Mouse (Mus musculus) activated CD4-positive, CD25-positive, alpha-beta regulatory T cell, adult 4 months (primary cell): ENCODE measurements around the gene Rp9. TPM values are rescaled to one million over a fixed set of nuclear protein-coding genes. Genes with fewer than 3 reads are reported as not detected.
"Not testable (repeated sequence)": the region's sequence is repeated elsewhere in the genome, so short reads cannot be mapped to it uniquely, and the experiment has no call there.

ENCODE experiments used
- ATAC-seq: one replicate; pipeline ENCODE4 v1.8.0; 2017
- polyA plus RNA-seq, 2 experiments: library from polyadenylated mRNA; unstranded; fragments of 100-300 nt; shearing (Covaris generic); gene quantifications; one replicate each; pipeline ENCODE4 v1.2.1; 2017

Gene Rp9
- polyA plus RNA-seq, 2 experiments from 2014 or later, result 35.3 to 41.9 TPM

GRCm38 (mm10) chr9:22457142-22457835 lies 12.3 kb downstream of the Rp9 start:
- no peak for ATAC-seq

- ATAC-seq, result no peak
Measured at GRCm38 (mm10) chr9:22455041-22455440, 14.5 kb downstream of the Rp9 start.

DNA sequence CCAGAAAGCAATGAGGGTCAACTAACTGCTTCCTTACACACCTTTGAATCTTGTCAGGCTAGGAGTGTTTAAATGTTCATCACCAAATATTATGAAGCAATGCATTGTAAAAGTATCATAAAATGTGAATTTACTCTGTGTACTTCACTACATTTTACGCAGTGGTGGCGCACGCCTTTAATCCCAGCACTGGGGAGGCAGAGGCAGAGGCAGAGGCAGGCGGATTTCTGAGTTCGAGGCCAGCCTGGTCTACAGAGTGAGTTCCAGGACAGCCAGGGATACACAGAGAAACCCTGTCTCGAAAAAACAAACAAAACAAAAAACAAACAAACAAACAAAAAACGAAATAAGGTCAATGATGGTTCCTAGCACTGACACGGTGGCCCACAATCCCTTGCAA lies 15.6 kb downstream of the Rp9 start, which contains the start of gene Gm17545:
TSS of gene Gm17545 (plus strand) at position 301 of the 400 bp plus-strand sequence.
- ATAC-seq, result not testable (repeated sequence)

DNA sequence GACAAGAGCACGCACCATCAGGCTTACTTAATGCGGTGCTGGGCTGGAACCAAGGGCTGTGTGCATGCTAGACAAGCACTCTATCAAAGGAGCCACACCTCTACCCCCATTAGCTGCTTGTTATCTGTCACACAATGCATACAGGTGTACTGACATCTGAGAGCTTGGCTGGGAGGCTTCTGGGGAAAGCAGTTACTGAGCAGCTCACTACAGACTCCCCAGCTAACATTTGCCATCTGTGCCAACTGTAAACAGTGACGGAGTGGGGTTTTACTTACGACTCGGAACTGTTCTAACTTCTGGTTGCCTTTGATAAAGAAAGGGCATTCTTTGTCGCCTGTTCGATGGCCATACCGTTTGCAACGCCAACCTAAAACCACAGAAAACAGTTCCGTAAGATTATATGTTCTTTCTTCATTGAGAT lies 16.0 kb downstream of the Rp9 start:
- ATAC-seq, result no peak

- ATAC-seq, result no peak
Measured at GRCm38 (mm10) chr9:22452697-22453096, 16.8 kb downstream of the Rp9 start.

DNA sequence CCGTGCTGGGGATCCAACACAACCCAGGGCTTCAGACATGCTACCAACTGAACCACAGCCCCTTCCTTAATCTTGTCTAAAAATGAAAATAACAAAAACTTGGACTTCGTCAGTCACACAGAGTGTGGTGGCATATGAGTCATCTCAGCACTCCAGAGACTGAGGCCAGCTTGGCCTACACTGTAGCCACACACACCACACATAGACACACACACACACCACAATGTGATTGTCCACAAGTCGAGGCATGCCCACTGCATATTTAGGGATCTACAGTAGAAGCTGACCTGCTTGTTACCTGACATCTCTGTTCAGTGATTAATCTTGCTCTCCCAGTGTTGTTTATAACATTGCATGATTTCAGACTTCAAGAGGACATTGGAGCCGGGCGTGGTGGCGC lies 20.3 kb downstream of the Rp9 start:
- no peak for ATAC-seq

- ATAC-seq, result no peak
Measured at GRCm38 (mm10) chr9:22448420-22448819, 21.1 kb downstream of the Rp9 start.

DNA sequence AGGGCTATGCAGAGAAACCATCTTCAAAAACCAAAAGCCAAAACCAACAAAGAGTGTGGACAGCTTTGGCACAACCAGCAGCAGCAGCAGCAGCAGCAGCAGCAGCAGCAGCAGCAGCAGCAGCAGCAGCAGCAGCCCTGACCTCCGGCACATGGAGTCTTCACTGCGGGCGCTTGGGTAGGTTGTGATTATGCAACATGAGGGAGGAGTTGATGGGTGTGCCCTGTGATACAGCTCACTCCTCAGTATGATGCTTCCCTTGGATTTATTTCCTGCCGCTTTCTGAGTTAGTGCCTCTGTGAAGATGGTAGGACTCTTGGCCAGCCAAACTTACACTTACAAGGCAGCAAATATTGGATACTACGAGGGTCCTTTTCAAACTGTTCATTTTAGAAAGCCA lies 22.3 kb downstream of the Rp9 start:
- ATAC-seq, result no peak

- ATAC-seq, result no peak
Measured at GRCm38 (mm10) chr9:22445123-22445522, 24.4 kb downstream of the Rp9 start.

DNA sequence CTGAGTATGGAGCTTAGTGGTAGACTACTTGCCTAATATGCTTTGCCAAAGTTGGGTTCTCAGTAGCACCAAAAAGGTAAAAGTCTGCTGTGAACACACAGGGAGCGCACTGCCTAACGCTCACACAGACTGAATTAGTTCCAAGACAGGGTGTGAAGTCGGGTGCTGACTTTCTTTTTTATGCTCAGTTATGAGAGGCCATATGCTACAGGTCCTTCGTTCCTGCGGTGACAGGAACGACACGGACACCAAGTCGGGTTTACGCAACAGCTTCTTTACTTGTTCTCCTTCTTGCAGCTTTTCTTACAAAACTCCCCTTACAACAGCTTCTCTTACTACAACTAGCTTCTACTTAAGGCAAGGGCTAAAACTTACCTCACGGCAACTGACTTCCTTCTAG lies 26.4 kb downstream of the Rp9 start:
- ATAC-seq, result no peak

- no peak for ATAC-seq
Measured at GRCm38 (mm10) chr9:22438826-22439225, 30.7 kb downstream of the Rp9 start.

- no peak for ATAC-seq
Measured at GRCm38 (mm10) chr9:22434101-22434500, 35.4 kb downstream of the Rp9 start.

DNA sequence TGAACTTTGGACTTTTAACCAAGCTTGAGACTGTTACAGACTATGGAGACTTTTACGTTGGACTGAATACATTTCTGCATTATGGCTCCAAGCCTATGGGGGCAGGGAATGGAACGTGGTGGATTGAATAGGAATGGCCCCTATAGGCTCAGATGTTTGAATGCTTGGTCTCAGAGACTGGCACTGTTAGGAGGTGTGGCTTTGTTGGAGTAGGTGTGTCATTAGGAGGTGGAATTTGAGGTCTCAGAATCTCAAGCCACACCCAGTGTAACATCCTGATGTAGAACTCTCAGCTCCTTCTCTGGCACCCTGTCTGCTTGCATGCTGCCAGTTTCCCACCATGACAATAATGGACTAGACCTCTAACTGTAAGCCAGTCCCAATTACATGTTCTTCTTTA lies 36.3 kb downstream of the Rp9 start:
- no peak for ATAC-seq

DNA sequence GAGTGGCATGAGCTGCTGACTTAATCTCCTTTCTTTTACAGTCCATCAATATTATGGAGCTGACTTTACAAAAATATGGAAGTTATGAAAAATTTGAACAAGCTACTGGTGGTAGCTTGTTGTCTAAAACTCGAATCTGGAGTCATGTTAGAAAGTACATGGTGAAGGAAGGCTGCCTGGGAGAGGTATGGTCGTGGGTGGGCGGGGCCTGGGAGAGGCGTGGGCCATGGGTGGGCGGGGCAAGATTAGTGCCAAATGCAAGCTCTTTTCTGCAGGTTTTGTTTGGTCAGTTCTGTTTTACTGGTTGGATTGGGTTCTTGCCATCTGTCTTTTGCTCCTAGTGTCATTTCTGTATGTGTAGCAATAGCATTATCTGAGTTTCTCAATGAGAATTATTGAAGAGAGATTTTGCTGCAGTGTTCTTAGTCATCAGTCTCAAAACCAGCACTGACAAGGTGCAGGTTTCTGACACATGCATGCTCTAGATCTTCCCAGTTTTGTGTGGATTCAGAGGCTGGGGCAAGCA lies 39.2 kb downstream of the Rp9 start:
- no peak for ATAC-seq

- ATAC-seq, result peak; percentile 36
Measured at GRCm38 (mm10) chr9:22429533-22430241, 39.9 kb downstream of the Rp9 start.

DNA sequence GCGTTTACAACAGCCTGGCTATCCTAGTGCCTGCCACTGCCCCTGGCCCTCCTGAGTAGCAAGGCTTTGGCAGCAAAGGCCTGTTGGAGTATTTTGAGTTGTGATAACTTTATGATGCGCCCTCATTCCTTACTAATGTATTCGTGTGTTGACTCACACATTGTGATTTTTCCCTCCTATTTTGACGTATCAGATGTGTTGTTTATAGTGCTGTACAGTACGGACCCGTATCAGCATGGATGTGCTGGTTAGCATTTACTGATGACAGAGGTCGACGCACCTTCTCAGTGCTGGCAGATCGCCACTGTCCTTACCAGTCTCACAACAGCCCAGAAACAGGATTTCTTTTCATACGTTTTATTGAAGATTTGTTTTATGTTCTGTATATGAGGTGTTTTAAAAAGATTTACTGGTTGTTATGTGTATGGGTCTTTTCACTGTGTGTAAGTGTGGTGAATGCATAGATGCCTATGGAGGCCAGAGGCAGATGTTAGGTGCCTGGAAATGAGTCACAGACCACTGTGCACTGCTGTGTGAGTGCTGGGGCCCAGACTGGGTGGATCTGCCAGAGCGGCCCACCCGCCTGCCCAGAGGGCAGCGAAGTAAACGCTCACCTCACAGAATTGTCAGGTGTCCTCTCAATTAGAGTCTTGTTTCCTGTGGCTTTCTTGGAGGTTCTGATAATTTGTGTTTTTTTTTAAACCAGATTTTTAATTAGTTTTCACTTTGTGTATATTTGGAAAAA lies 40.7 kb downstream of the Rp9 start:
- ATAC-seq, result no peak

DNA sequence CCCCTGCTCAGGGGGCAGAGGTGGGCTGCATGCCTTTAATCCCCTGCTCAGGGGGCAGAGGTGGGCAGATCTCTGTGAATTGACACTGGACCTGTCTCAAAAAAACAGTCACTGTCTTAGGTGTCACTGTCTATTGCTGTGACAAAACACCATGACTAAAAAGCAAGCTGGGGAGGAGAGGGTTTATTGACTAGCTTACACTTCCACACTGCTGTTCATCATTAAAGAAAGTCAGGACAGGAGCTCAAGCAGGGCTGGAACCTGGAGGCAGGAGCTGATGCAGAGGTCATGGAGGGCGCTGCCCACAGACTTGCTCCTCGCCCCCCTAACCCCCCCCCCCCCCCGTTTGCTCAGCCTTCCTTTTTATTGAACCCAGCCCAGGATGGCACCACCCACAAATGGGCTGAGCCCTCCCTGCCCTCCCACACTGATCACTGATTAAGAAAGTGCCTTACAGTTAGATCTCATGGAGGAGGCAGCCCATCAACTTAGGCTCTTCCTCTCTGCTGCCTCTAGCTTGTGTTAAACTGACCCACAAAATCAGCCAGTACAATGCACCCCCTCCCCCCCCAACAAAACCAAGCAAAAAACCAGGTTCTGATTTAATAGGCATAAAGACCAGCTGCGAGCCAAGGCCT lies 41.4 kb downstream of the Rp9 start:
- no peak for ATAC-seq

GRCm38 (mm10) chr9:22424719-22425118 lies 44.8 kb downstream of the Rp9 start:
- ATAC-seq, result no peak

DNA sequence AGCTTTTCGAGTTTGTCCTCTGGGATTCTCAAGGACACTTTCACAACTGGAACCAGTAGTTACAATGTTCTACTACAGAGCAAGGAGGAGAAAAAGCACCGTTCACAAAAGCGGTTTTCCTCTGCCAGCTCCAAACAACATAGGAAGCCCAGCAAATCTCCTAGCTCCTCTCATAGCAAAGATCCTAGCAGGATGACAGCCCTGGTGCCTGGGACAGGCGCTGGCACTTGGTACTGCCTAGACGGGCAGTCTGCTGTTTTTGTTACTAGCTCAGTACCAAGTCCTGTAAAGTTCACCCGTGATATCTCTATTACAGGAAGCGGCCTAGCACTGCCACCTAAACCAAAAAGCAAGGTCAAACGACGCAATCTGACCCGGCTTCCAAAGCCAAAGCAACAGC lies 45.3 kb downstream of the Rp9 start:
- ATAC-seq, result no peak

DNA sequence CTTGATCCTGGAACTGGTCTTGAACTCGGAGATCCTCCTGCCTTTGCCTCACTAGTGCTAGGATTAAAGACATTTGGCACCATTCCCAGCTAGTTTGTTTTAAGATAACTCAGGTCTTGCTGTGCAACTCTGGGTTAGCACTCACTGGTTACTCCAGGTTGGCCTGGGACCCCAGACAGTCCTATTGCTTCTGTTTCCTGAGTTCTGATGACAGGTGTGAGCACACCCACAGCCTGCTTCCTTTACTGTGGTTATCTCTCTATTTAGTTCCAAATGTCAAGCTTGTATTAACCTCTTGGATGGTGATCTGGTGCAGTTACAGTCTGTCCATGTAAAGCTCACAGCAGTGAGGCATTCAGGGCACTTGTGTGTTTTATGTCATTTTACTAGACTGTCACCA lies 46.0 kb downstream of the Rp9 start:
- no peak for ATAC-seq

DNA sequence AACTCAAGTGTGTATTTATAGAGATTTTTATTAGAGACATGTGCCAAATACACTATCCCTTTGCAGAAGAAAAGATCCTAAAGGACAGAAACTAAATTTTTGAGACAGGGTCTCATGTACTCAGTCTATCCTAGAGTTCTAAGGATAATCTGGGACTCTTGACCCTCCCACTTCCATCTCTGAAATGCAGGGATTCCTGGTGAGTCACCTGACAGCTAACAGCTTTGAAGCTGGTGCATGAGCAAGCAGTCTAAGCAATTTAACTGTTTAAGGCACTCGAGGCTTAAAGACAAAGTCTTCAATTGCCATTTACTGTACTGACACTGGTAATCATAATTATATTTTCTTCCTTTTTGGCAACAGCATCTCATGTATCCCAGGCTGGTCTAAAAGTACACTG lies 47.0 kb downstream of the Rp9 start:
- ATAC-seq, result no peak

GRCm38 (mm10) chr9:22420491-22420890 lies 49.1 kb downstream of the Rp9 start:
- no peak for ATAC-seq

DNA sequence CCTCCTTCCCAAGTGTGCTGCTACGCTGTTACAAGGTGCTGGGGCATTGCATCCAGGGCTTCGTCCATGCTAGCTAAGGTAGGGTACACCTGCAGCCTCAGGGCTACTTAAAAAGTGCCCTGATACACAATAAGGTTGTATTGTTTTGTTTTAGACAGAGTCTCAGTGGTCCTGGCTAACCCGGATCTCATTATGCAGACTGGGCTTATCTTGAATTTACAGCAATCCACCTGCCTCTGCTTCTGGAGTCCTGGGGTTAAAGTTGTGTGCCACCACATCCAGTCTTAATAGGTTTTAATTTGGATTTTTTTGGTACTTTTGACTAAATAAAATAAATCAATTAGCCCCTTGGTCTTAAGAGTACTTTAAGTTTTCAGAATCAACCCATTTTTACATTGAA lies 49.7 kb downstream of the Rp9 start:
- no peak for ATAC-seq
